Mouse (Mus musculus) spleen, embryonic (tissue): Measurements from ENCODE around the gene Dlgap3.

Experiments used
- CTCF ChIA-PET: fragments of 350-600 bp; sonication (Branson Sonifier 250); formaldehyde crosslinking; loops from one replicate; lab custom pipeline; 2022; lab: Charles Lee

Dlgap3 gene

GRCm38 (mm10) chr4:127215799-127216198 lies 46.8 kb downstream of the Dlgap3 start:
- CTCF ChIA-PET = interaction anchor here (0.6 kb wide), 1 partner anchor 32 kb away, joined by 3 read pairs; no protein-coding TSS in a partner anchor

DNA sequence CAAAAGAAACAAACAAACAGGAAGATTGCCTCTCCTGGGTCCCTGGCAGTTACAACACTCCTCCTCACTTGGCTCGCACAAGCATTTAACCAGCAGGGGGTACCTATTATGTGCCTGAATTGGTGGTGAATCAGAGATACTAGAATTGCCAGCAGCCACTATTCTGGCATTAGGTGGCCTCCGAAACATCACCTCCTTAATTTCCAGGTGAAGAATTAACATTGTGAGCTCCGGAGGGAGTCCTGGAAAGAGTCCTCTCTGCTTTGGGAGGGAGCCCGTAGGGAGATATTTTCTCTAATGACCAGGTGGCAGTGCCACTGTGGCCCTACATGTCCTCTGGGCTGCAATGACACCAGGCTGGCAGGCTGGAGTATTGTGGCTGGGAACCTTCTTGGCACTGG lies 47.2 kb downstream of the Dlgap3 start:
- CTCF ChIA-PET = no interaction called here

GRCm38 (mm10) chr4:127217048-127217447 lies 48.0 kb downstream of the Dlgap3 start:
- CTCF ChIA-PET = no interaction called here

GRCm38 (mm10) chr4:127223291-127223690 lies 54.3 kb downstream of the Dlgap3 start:
- CTCF ChIA-PET = no interaction called here

DNA sequence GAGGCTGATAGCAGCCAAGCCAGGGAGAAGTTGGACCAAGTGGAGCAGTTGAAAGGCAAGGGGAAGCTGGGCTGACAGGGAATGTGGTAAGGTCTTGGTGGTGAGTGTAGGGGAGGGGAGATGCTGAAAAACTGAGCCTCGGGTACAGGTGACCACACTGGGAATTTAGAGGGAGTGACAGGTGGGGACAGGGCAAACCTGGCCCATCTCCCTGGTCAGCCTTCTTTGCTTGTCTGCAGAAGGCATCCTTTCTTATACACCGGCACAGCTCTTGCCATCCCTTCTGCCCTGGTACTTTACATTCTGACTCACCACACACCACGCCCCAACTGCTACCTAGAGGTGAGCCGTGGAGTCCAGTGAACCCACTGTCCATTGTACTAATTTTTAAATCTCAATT lies 54.8 kb downstream of the Dlgap3 start:
- CTCF ChIA-PET = no interaction called here

DNA sequence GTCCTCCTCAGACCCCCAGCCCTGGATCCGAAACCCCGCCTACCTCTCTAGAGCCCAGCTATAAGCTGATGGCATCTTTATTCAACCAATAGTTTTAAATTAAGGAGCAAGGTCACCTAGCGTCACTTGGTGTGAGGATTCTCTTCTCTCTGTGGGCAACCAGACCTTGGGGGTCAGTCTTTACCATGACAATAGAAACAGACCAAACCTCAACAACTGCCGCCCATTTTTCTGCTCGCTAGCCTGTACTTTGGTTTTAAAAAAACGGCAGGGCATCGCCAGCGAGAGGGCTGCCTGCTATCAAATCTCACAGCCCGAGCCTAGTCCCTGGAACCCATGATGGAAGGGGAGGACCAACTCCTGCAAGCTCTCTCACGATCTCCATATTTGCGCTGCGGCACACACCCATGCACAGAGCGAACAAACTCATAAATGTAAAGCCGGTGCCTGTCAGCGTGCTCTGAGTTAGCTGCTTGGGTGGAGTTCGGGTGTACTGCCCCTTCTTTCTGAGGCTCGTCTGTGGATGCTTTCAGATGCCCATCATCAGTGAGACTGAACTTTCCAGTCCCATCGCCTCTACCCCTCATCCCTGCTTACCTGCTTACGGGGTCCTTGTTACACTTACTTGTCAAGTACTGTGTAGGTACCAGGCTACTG lies 55.6 kb downstream of the Dlgap3 start:
- CTCF ChIA-PET = no interaction called here

- CTCF ChIA-PET = no interaction called here
Measured at GRCm38 (mm10) chr4:127226067-127226466, 57.1 kb downstream of the Dlgap3 start.

DNA sequence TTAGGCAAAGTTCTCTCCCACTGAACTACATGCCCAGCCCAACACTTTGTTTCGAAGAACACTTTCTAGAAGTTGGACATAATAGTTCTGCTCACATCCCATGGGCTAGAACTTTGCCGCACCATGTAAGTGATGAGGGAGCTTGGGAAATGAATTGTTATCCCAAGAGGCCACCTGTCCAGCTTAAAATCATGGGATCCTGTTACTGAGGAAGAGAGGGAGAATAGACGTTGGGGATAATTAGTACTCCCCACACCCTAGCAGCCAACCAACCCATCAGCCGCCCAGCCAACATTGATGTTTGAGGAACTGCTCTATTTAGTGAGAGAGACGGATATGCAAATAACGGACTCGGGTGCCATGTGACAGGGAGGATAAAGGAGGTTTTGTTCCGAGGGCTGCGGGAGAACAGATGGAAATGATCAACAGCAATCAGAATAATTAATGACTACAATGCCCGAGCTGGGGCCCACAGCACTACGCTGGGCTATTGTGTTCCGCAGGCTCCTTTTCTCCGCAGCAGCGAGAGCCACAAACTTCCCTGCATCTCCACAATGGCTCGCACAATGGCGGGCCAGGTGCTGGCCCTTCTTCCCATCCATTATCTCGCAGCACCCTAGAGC lies 58.2 kb downstream of the Dlgap3 start:
- CTCF ChIA-PET = no interaction called here

GRCm38 (mm10) chr4:127232028-127232427 lies 63.0 kb downstream of the Dlgap3 start:
- CTCF ChIA-PET = no interaction called here

- CTCF ChIA-PET = no interaction called here
Measured at GRCm38 (mm10) chr4:127232551-127232950, 63.5 kb downstream of the Dlgap3 start.

- CTCF ChIA-PET = no interaction called here
Measured at GRCm38 (mm10) chr4:127233416-127234125, 64.6 kb downstream of the Dlgap3 start.

- CTCF ChIA-PET = interaction anchor here (0.6 to 2.7 kb wide), 3 partner anchors 8 to 17 kb away, joined by 4 to 9 read pairs (median 4); partner anchors contain the start of gene Smim12
Measured at GRCm38 (mm10) chr4:127235742-127236487, 66.9 kb downstream of the Dlgap3 start.

- CTCF ChIA-PET = interaction anchor here (2.7 kb wide), 1 partner anchor 7 kb away, joined by 9 read pairs; the partner anchor contains the start of gene Smim12
Measured at GRCm38 (mm10) chr4:127236631-127237030, 67.6 kb downstream of the Dlgap3 start.

GRCm38 (mm10) chr4:127237271-127237670 lies 68.3 kb downstream of the Dlgap3 start:
- CTCF ChIA-PET = interaction anchor here (0.7 to 1.0 kb wide), 2 partner anchors 81 to 1359 kb away, joined by 3 to 4 read pairs; no protein-coding TSS in a partner anchor

GRCm38 (mm10) chr4:127242696-127243095 lies 73.7 kb downstream of the Dlgap3 start:
- CTCF ChIA-PET = interaction anchor here (0.6 to 2.2 kb wide), 3 partner anchors 7 to 1041 kb away, joined by 3 to 18 read pairs (median 9); no protein-coding TSS in a partner anchor

- CTCF ChIA-PET = interaction anchor here (0.6 to 2.2 kb wide), 3 partner anchors 8 to 1042 kb away, joined by 3 to 18 read pairs (median 9); no protein-coding TSS in a partner anchor
Measured at GRCm38 (mm10) chr4:127243552-127243951, 74.5 kb downstream of the Dlgap3 start, which contains the start of gene Smim12. Gene Smim12, plus strand, starts transcription at chr4:127243784.

DNA sequence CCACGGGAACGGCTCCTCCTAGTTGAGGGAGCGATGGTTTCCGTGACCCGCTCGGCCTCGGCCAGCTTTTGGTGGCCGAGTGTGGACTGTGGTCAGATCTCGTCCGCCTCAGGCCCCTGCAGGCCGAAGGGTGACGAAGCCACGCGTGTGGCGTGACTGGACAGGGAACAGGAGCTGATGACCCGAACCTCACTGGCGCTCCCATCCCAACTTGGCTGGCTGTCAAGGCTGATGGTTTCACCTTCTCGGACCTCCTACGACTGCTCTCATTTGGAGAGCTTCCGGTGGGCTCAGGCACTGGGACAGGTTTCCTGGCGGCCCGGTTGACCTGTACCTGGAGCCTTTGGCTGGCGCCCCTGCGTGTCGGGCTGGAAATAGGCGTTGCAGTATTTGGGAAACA lies 74.9 kb downstream of the Dlgap3 start:
- CTCF ChIA-PET = interaction anchor here (0.5 to 2.2 kb wide), 3 partner anchors 9 to 42 kb away, joined by 3 to 20 read pairs (median 9); no protein-coding TSS in a partner anchor

DNA sequence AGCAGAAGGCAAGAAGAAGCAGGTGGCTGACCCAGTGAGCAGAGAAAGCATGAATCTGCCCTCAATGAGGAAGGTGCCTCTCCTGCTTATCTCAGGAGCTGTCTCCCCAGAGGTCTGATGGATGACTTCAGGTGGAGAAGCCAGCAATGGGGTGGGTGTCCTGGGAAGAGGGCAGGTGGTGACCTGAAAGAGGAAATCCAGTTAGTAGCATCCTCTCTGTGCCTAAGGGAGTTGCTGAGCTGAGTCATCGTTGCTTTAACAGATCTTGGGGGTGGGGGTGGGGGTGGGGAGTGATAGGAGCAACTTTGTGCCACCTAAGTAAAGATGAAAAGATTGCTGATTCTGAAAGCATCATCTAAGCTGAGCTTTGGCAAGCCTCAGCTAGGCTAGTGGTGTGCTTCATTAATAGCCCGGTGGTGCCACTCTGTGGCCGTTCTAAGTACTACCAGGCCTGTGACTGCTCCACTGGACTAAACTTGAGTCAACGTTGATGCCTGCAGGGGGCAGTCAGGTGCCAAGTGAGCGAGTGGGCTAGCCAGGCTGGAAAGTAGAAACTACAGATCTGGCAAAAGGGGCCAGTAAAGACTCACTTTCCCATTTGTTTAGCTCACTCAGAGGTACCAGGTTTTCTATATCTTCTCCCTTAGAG lies 80.8 kb downstream of the Dlgap3 start:
- CTCF ChIA-PET = no interaction called here

DNA sequence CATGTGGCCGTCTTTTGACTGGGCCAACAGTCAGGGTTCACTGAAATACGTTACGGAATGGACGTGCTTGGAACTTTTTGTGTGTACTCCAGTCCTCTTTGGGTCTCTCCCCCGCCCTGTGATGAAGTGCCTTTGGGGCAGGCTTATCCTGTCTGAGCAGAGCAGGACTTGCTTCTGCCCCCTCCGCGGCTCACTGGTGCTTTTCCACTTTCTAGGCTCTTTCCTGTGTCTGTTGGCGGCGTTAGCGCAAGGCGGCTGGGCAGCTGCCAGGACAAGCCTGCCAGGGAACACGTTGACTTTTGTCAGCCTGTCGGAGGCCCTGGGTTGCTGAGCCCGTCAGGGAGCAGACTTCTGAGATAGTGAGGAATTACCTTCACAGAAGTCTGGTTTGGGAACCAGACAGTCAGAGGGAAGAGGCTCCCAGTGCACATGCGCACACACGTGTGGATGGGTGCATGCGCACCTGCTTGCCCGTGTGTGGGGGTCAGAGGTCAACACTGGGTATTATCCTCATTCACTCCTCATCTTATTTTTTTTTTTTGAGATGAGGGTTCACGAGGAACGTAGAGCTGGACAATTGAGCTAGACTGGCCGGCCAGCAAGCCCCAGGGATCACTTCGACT lies 83.1 kb downstream of the Dlgap3 start:
- CTCF ChIA-PET = no interaction called here

DNA sequence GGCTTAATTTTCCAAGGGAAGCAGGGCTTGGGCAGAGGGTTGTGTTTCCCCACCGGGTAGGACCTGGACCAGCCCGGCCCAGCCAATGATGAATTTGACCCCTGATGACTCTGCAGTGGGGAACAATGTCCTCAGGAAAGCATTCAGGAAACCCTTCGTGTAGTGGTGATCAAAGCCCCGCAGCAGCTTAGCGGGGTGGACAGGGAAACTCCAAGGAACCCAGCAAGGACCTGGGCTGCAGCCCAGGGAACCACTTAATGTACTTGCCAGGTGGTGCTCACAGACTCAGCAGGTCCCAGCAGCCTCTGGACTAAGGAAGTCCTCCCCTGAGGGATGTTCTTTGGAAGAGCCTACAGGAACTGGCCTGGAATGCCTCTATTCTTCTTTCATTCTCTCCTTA lies 87.7 kb downstream of the Dlgap3 start:
- CTCF ChIA-PET = no interaction called here
